Mouse (Mus musculus): ENCODE data around the gene Alg13. TPM values are rescaled to one million over a fixed set of nuclear protein-coding genes. Genes with fewer than 3 reads are reported as not detected.

Gene Alg13
- polyA plus RNA-seq (2012; rRNA removed; ENCODE audit: low replicate concordance) = 5.4 and 6.4 TPM in 2 replicates

GRCm38 (mm10) chrX:144317548-144318163 is at the start of gene Alg13:
TSS of gene Alg13 (plus strand) at chrX:144317804.

Other genes with a start within 250 kb of the Alg13 start
- gene A730046J19Rik, start 164.1 kb upstream of the Alg13 start, polyA plus RNA-seq (2012; rRNA removed; ENCODE audit: low replicate concordance) = 0.01 TPM in 1 of 2 replicates, not detected in the other
- not detected in 2 replicates for gene Trpc5os, start 138.8 kb downstream of the Alg13 start, polyA plus RNA-seq (2012; rRNA removed; ENCODE audit: low replicate concordance)

Data from mammary gland, adult 2 months (tissue).